Mouse (Mus musculus) midbrain, embryonic 16.5 days (tissue): ENCODE results near the gene Mks1. TPM values are rescaled to one million over a fixed set of nuclear protein-coding genes. Genes with fewer than 3 reads are reported as not detected.
"Not testable (repeated sequence)": the region's sequence is repeated elsewhere in the genome, so short reads cannot be mapped to it uniquely, and the experiment has no call there.

Experiments
- ATAC-seq: fragments of 200-750 bp; cut with Nextera tagmentation; 2 replicates; pipeline ENCODE4 v1.8.0; 2017; ENCODE audit warnings: moderate TSS enrichment
- H3K27ac ChIP-seq: fragments of 300-500 bp; sonication (generic); 2 replicates; pipeline ENCODE4 v1.5.1; 2014; ENCODE audit warnings: mild to moderate bottlenecking, low read length, mixed read lengths
- H3K27me3 ChIP-seq: fragments of 300-500 bp; sonication (generic); 2 replicates; pipeline ENCODE4 v1.6.1; 2014; ENCODE audit warnings: low read depth, low read length, mixed read lengths; ENCODE audit not compliant: control insufficient read depth, insufficient read depth
- H3K36me3 ChIP-seq: fragments of 300-500 bp; sonication (generic); 2 replicates; pipeline ENCODE4 v1.6.1; 2014; ENCODE audit warnings: mild to moderate bottlenecking, low read length, moderate library complexity, mixed read lengths; ENCODE audit not compliant: control insufficient read depth, insufficient read depth
- H3K4me1 ChIP-seq: fragments of 300-500 bp; sonication (generic); 2 replicates; pipeline ENCODE4 v1.6.1; 2014; ENCODE audit warnings: mild to moderate bottlenecking, low read length, mixed read lengths; ENCODE audit not compliant: control insufficient read depth, insufficient read depth
- H3K4me2 ChIP-seq: fragments of 300-500 bp; sonication (generic); 2 replicates; pipeline ENCODE4 v1.6.1; 2014; ENCODE audit warnings: mild to moderate bottlenecking, low read length, mixed read lengths
- H3K4me3 ChIP-seq: fragments of 300-500 bp; sonication (generic); 2 replicates; pipeline ENCODE4 v1.5.1; 2014; ENCODE audit warnings: low read depth, mild to moderate bottlenecking, low read length, moderate library complexity, mixed read lengths
- H3K9ac ChIP-seq: fragments of 300-500 bp; sonication (generic); 2 replicates; pipeline ENCODE4 v1.6.1; 2014; ENCODE audit warnings: low read depth, low read length, mixed read lengths
- H3K9me3 ChIP-seq: fragments of 300-500 bp; sonication (generic); replicated peaks from 2 replicates; pipeline ENCODE4 v1.6.1; 2014; ENCODE audit warnings: mild to moderate bottlenecking, low read length, mixed read lengths; ENCODE audit not compliant: control insufficient read depth, poor library complexity, severe bottlenecking
- WGBS: fragments of 180-500 bp; shearing (Covaris S2); extraction: QIAGEN DNeasy Blood & Tissue Kit; methylation state at CpG from one replicate; pipeline ENCODE4 v1.1.7; 2014; 5-methylcytosine and 5-hydroxymethylcytosine counted together
- polyA plus RNA-seq: library from polyadenylated mRNA; unstranded; fragments of >200 nt; fragmentation: Nextera tagmentation; extraction: Ambion mirVana; gene quantifications from 2 replicates; pipeline ENCODE4 v1.2.1, GENCODE M21; 2015

The Mks1 gene
- polyA plus RNA-seq, 1 experiment from 2014 or later: 11.0 TPM

- Histone ChIP-seq H3K9me3 (no peaks in the 10 kb centered on the region), H3K27me3 (no peaks in the 10 kb centered on the region), H3K4me1 (no peaks in the 10 kb centered on the region), H3K27ac (no peak overlapping the region), H3K4me3 (no peak overlapping the region), H3K4me2 (no peak overlapping the region), H3K36me3 (no peaks in the 10 kb centered on the region), H3K9ac (no peak overlapping the region)
- 73% methylated on average over 9 of the region's 9 CpGs for WGBS
- no peak for ATAC-seq
Observed at GRCm38 (mm10) chr11:87860426-87860825, 7.4 kb downstream of the Mks1 start.

- no peak overlapping the region for H3K4me2 ChIP-seq
- H3K36me3 ChIP-seq: no peaks in the 10 kb centered on the region
- no peak for ATAC-seq
Observed at GRCm38 (mm10) chr11:87862805-87863204, 9.8 kb downstream of the Mks1 start.

GRCm38 (mm10) chr11:87866891-87867290, 13.9 kb downstream of the Mks1 start:
- 88% methylated on average over 1 of the region's 2 CpGs for WGBS
- not testable (repeated sequence) for H3K9ac ChIP-seq, ATAC-seq, H3K27ac ChIP-seq, H3K4me2 ChIP-seq, H3K9me3 ChIP-seq, H3K36me3 ChIP-seq, H3K4me1 ChIP-seq, H3K4me3 ChIP-seq, H3K27me3 ChIP-seq

More at GRCm38 (mm10) chr11:87862805-87863204, 9.8 kb downstream of the Mks1 start:
- no peak overlapping the region for H3K27ac ChIP-seq
- no peak overlapping the region for H3K4me3 ChIP-seq
- no peaks in the 10 kb centered on the region for H3K4me1 ChIP-seq
- H3K9me3 ChIP-seq: no peaks in the 10 kb centered on the region
- H3K9ac ChIP-seq: no peak overlapping the region
- H3K27me3 ChIP-seq: no peaks in the 10 kb centered on the region
- WGBS: 95% methylated on average over 13 of the region's 13 CpGs

- Histone ChIP-seq H3K4me2 (no peak overlapping the region), H3K9me3 (no peaks in the 10 kb centered on the region), H3K4me3 (no peak overlapping the region), H3K27ac (no peak overlapping the region), H3K27me3 (no peaks in the 10 kb centered on the region), H3K4me1 (no peaks in the 10 kb centered on the region), H3K9ac (no peak overlapping the region), H3K36me3 (no peaks in the 10 kb centered on the region)
- no peak for ATAC-seq
- 74% methylated on average over 2 of the region's 2 CpGs for WGBS
Observed at GRCm38 (mm10) chr11:87870096-87870495, 17.1 kb downstream of the Mks1 start.

GRCm38 (mm10) chr11:87871766-87872165, 18.8 kb downstream of the Mks1 start:
- Histone ChIP-seq H3K4me1 (no peaks in the 10 kb centered on the region), H3K9ac (no peak overlapping the region), H3K9me3 (no peaks in the 10 kb centered on the region), H3K36me3 (no peaks in the 10 kb centered on the region), H3K4me2 (no peak overlapping the region), H3K4me3 (no peak overlapping the region), H3K27me3 (no peaks in the 10 kb centered on the region), H3K27ac (no peak overlapping the region)
- 38% methylated on average over 8 of the region's 8 CpGs for WGBS
- no peak for ATAC-seq

- Histone ChIP-seq H3K4me2 (no peak within 1 kb of the TSS), H3K9ac (no peak within 1 kb of the TSS), H3K27me3 (no peaks in the 10 kb centered on the region), H3K4me1 (no peaks in the 10 kb centered on the region), H3K27ac (no peak within 1 kb of the TSS), H3K9me3 (no peaks in the 10 kb centered on the region), H3K4me3 (no peak within 1 kb of the TSS), H3K36me3 (no peaks in the 10 kb centered on the region)
- 82% methylated on average over 6 of the region's 6 CpGs for WGBS
- no peak for ATAC-seq
Observed at GRCm38 (mm10) chr11:87875436-87875835, 22.4 kb downstream of the Mks1 start, which contains the start of gene Epx. Epx (minus strand) TSS chr11:87875536.

GRCm38 (mm10) chr11:87879826-87880225, 26.8 kb downstream of the Mks1 start:
- no peak overlapping the region for H3K4me3 ChIP-seq
- no peak overlapping the region for H3K27ac ChIP-seq
- no peaks in the 10 kb centered on the region for H3K36me3 ChIP-seq
- H3K9ac ChIP-seq: no peak overlapping the region
- 69% methylated on average over 9 of the region's 9 CpGs for WGBS
- no peaks in the 10 kb centered on the region for H3K4me1 ChIP-seq
- no peak for ATAC-seq
- H3K4me2 ChIP-seq: no peak overlapping the region
- H3K9me3 ChIP-seq: no peaks in the 10 kb centered on the region
- no peaks in the 10 kb centered on the region for H3K27me3 ChIP-seq

- no peak overlapping the region for H3K4me2 ChIP-seq
Observed at GRCm38 (mm10) chr11:87881714-87882113, 28.7 kb downstream of the Mks1 start.

GRCm38 (mm10) chr11:87883493-87883892, 30.5 kb downstream of the Mks1 start:
- no peak overlapping the region for H3K4me2 ChIP-seq
- H3K36me3 ChIP-seq: no peaks in the 10 kb centered on the region
- H3K9ac ChIP-seq: no peak overlapping the region
- H3K4me1 ChIP-seq: no peaks in the 10 kb centered on the region
- no peak overlapping the region for H3K27ac ChIP-seq
- no peak for ATAC-seq
- H3K27me3 ChIP-seq: no peaks in the 10 kb centered on the region
- 45% methylated on average over 5 of the region's 5 CpGs for WGBS
- H3K9me3 ChIP-seq: no peaks in the 10 kb centered on the region
- H3K4me3 ChIP-seq: no peak overlapping the region

More at GRCm38 (mm10) chr11:87881714-87882113, 28.7 kb downstream of the Mks1 start:
- H3K9me3 ChIP-seq: no peaks in the 10 kb centered on the region
- no peak overlapping the region for H3K4me3 ChIP-seq
- H3K36me3 ChIP-seq: no peaks in the 10 kb centered on the region
- H3K9ac ChIP-seq: no peak overlapping the region
- no peaks in the 10 kb centered on the region for H3K27me3 ChIP-seq
- no peak overlapping the region for H3K27ac ChIP-seq
- no peak for ATAC-seq
- WGBS: 71% methylated on average over 4 of the region's 4 CpGs
- H3K4me1 ChIP-seq: no peaks in the 10 kb centered on the region
